Mouse (Mus musculus) kidney, adult 2 months (tissue): Measurements from ENCODE around the gene Abca14.
A peak's percentile ranks its signal among the peaks of the same experiment; 100 is the strongest.

ENCODE experiments used
- CTCF ChIP-seq: fragments of 200-500 bp; conservative IDR thresholded peaks from 2 replicates; pipeline ENCODE4 v1.5.1; 2011; ENCODE audit warnings: low read depth, mild to moderate bottlenecking, control low read depth, low read length, moderate library complexity, mixed read lengths; ENCODE audit not compliant: insufficient read depth, insufficient read length
- POLR2A ChIP-seq: fragments of 200-500 bp; IDR thresholded peaks from one replicate; pipeline ENCODE4 v1.6.1; 2011; ENCODE audit warnings: low read depth, low read length, control low read depth

DNA sequence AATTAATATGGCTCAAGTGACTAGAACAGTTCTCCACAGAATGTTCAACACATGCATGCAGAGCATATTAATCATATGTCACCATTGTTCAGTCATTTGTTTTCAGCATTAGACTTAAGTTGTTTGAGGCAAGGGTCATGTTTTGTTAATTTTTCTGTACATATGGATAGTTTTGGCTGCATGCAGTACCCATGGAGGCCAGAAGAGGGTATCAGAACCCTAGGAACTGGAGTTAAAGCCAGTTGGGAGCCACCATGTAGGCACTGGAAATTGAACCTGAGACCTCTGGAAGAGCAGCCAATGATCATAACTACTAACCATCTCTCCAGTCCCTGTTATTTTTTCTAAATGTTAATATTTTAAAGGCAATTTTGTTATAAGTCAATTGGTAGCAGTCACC, 37.3 kb downstream of the Abca14 start:
- peak; percentile 30; the same call in 1 of the 2 replicates for TF ChIP-seq CTCF
- no peak for TF ChIP-seq POLR2A
